Mouse (Mus musculus) heart, embryonic 11.5 days (tissue): Measurements from ENCODE around the gene Dupd1. TPM values are rescaled to one million over a fixed set of nuclear protein-coding genes. Genes with fewer than 3 reads are reported as not detected.

Source experiments
- ATAC-seq: fragments of 200-750 bp; cut with Nextera tagmentation; replicated peaks from 2 replicates; pipeline ENCODE4 v1.8.0; 2017; ENCODE audit warnings: moderate library complexity; ENCODE audit not compliant: insufficient number of reproducible peaks, low FRiP score, low TSS enrichment
- H3K27ac ChIP-seq: fragments of 300-500 bp; sonication (generic); 2 replicates; pipeline ENCODE4 v1.5.1; 2014; ENCODE audit warnings: mild to moderate bottlenecking, low read depth, low read length
- H3K27me3 ChIP-seq: fragments of 300-500 bp; sonication (generic); 2 replicates; pipeline ENCODE4 v1.6.1; 2014; ENCODE audit warnings: mild to moderate bottlenecking, low read length, mixed read lengths; ENCODE audit not compliant: control insufficient read depth, insufficient read depth
- H3K36me3 ChIP-seq: fragments of 300-500 bp; sonication (generic); 2 replicates; pipeline ENCODE4 v1.6.1; 2014; ENCODE audit warnings: mild to moderate bottlenecking, low read length, moderate library complexity, mixed read lengths; ENCODE audit not compliant: control insufficient read depth, insufficient read depth
- H3K4me1 ChIP-seq: fragments of 300-500 bp; sonication (generic); 2 replicates; pipeline ENCODE4 v1.6.1; 2014; ENCODE audit warnings: low read length; ENCODE audit not compliant: control insufficient read depth, insufficient read depth
- H3K4me2 ChIP-seq: fragments of 300-500 bp; sonication (generic); 2 replicates; pipeline ENCODE4 v1.6.1; 2014; ENCODE audit warnings: mild to moderate bottlenecking, moderate library complexity
- H3K4me3 ChIP-seq: fragments of 300-500 bp; sonication (generic); 2 replicates; pipeline ENCODE4 v1.5.1; 2014; ENCODE audit warnings: low read depth, low read length
- H3K9ac ChIP-seq: fragments of 300-500 bp; sonication (generic); 2 replicates; pipeline ENCODE4 v1.6.1; 2014; ENCODE audit warnings: mild to moderate bottlenecking, low read depth, low read length, moderate library complexity
- H3K9me3 ChIP-seq: fragments of 300-500 bp; sonication (generic); replicated peaks from 2 replicates; pipeline ENCODE4 v1.6.1; 2016; ENCODE audit warnings: low read length; ENCODE audit not compliant: control insufficient read depth
- WGBS: fragments of 180-500 bp; shearing (Covaris S2); extraction: QIAGEN DNeasy Blood & Tissue Kit; methylation state at CpG from one replicate; pipeline ENCODE4 v1.1.7; 2014; ENCODE audit not compliant: insufficient replicate concordance; 5-methylcytosine and 5-hydroxymethylcytosine counted together
- polyA plus RNA-seq: library from polyadenylated mRNA; unstranded; fragments of >200 nt; fragmentation: Nextera tagmentation; extraction: Ambion mirVana; gene quantifications from 2 replicates; pipeline ENCODE4 v1.2.1, GENCODE M21; 2014

Gene Dupd1
- polyA plus RNA-seq, 1 experiment from 2014 or later, result not detected

DNA sequence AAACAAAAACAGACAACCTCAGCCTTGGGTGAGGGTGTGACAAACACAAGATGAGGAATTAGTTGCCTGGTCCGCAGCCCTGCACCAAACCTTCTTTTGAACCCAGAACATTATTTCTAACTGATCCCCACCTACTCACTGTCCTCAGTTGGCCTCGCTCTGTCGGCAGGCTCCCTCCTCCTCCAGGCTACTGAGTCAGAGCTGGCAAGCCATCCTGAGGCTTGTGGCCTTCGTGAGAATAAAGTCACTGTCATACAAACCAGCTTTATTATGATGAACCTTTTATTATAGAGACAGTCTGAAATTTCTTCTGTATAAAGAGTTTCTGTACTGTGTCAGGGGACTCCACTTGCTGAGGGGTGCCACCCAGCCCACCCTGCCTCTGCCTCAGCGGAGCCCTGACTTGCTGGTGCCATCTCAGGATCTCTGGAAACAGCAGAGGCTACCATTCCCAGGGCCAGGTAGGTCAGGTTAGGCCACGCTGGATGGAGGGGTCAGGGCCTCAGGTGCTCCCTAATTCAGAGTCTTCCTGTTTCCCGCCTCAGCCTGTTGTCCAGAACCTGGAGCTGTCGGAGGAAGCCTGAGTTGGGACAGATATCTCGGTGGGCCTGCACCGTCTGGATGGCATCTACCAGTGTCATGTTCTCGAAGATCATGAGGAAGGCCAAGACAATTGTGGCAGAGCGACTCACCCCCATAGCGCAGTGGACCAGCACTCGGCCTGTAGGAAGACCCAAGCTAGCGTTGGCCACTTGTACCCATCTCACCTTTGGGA is 18.9 kb upstream of the Dupd1 start:
- Histone ChIP-seq H3K4me3 (no peak overlapping the region), H3K27ac (no peak overlapping the region), H3K4me2 (no peak overlapping the region), H3K4me1 (peaks cover 7% of the 10 kb centered on the region), H3K27me3 (no peaks in the 10 kb centered on the region), H3K9ac (no peak overlapping the region), H3K36me3 (no peaks in the 10 kb centered on the region), H3K9me3 (no peaks in the 10 kb centered on the region)
- 87% methylated on average over 15 of the region's 15 CpGs for WGBS
- ATAC-seq, result no peak

GRCm38 (mm10) chr14:21729936-21730335 is 15.6 kb upstream of the Dupd1 start:
- Histone ChIP-seq H3K36me3 (no peaks in the 10 kb centered on the region), H3K9me3 (no peaks in the 10 kb centered on the region), H3K4me1 (peaks cover 7% of the 10 kb centered on the region), H3K27ac (no peak overlapping the region), H3K4me3 (no peak overlapping the region), H3K9ac (no peak overlapping the region), H3K27me3 (no peaks in the 10 kb centered on the region), H3K4me2 (no peak overlapping the region)
- WGBS, result 87% methylated on average over 4 of the region's 4 CpGs
- ATAC-seq, result no peak

GRCm38 (mm10) chr14:21729031-21729732 is 14.8 kb upstream of the Dupd1 start:
- Histone ChIP-seq H3K4me1 (peaks cover 9% of the 10 kb centered on the region), H3K9me3 (no peaks in the 10 kb centered on the region), H3K4me3 (no peak overlapping the region), H3K9ac (no peak overlapping the region), H3K4me2 (no peak overlapping the region), H3K27ac (no peak overlapping the region), H3K36me3 (no peaks in the 10 kb centered on the region), H3K27me3 (no peaks in the 10 kb centered on the region)
- WGBS, result 53% methylated on average over 6 of the region's 6 CpGs
- ATAC-seq, result peak; percentile 42; the same call in 1 of the 2 replicates

DNA sequence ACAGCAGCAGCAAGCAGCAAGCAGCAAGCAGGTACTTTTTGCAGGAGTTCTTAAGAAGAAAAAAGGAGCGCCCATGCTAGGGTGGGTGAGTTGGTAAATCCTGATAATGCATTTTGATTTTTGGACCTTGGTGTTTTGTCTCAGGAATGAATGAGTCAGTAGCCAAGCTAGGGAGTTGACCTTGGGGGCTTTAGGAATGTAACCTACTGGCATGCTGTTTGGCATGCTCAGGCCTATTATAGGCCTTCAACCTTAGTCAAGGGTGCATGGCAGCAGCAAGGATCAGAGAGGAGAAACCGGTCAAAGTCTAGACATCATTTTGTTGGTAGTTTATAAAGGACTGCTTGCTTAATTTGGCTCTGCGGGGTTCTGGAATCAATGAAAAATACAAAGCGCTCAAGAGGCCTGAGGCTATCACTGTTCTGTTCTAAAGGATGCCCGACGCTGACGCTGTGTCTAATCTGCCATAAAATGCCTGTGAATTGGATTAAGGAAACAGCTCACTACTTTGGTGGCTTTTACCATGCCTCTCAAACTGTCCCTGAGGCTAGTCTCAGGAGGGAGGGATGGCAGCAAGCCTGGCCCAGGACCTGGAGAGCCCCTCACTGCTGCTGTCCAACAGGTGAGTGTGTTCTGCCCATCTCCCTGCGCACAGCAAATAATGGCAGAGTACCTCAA is 7.8 kb upstream of the Dupd1 start:
- WGBS, result 83% methylated on average over 8 of the region's 8 CpGs
- H3K9ac ChIP-seq, result no peak overlapping the region
- peaks cover 11% of the 10 kb centered on the region for H3K4me1 ChIP-seq
- H3K27me3 ChIP-seq, result no peaks in the 10 kb centered on the region
- no peak overlapping the region for H3K27ac ChIP-seq
- H3K36me3 ChIP-seq, result no peaks in the 10 kb centered on the region
- no peak overlapping the region for H3K4me3 ChIP-seq
- no peak for ATAC-seq
- H3K9me3 ChIP-seq, result no peaks in the 10 kb centered on the region
- no peak overlapping the region for H3K4me2 ChIP-seq

GRCm38 (mm10) chr14:21720430-21721205 is 6.2 kb upstream of the Dupd1 start:
- H3K27ac ChIP-seq, result peak overlapping the region; percentile 11; the same call in 1 of the 2 replicates
- H3K9me3 ChIP-seq, result no peaks in the 10 kb centered on the region
- peaks cover 11% of the 10 kb centered on the region for H3K4me1 ChIP-seq
- no peaks in the 10 kb centered on the region for H3K27me3 ChIP-seq
- no peak overlapping the region for H3K4me3 ChIP-seq
- H3K9ac ChIP-seq, result no peak overlapping the region
- no peaks in the 10 kb centered on the region for H3K36me3 ChIP-seq
- 51% methylated on average over 4 of the region's 4 CpGs for WGBS
- no peak for ATAC-seq
- H3K4me2 ChIP-seq, result no peak overlapping the region

GRCm38 (mm10) chr14:21719646-21720383 is 5.4 kb upstream of the Dupd1 start:
- Histone ChIP-seq H3K9me3 (no peaks in the 10 kb centered on the region), H3K4me1 (peaks cover 11% of the 10 kb centered on the region), H3K4me3 (no peak overlapping the region), H3K36me3 (no peaks in the 10 kb centered on the region), H3K27ac (peak overlapping the region; percentile 11), H3K9ac (no peak overlapping the region), H3K27me3 (no peaks in the 10 kb centered on the region), H3K4me2 (peak overlapping the region; percentile 38)
- ATAC-seq, result peak; percentile 47; the same call in 1 of the 2 replicates
- WGBS, result 10% methylated on average over 17 of the region's 17 CpGs

DNA sequence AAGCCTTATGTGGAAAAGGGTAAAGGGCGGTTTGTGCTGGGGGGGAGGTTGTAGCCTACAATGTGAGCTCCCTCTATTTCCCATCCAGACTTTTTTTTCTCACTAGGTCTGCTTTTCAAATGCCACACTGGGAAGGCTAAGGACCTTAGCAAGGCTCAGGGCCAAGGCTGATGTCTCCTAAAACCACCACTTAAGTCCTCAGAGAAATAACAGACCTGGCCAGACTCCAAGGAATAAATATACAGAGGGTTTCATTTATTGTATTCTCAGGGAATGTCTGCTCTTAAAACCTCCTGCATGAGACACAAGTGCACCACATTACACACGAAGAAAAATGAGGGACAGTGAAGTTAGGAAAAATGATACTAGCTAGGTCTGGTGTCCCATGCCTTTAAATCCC is 3.1 kb downstream of the Dupd1 start:
- no peak overlapping the region for H3K4me2 ChIP-seq
- H3K4me3 ChIP-seq, result no peak overlapping the region
- H3K27ac ChIP-seq, result no peak overlapping the region
- WGBS, result 83% methylated on average over 2 of the region's 2 CpGs
- no peaks in the 10 kb centered on the region; the same call in 1 of the 2 replicates for H3K27me3 ChIP-seq
- peaks cover 14% of the 10 kb centered on the region for H3K4me1 ChIP-seq
- no peaks in the 10 kb centered on the region for H3K9me3 ChIP-seq
- no peaks in the 10 kb centered on the region for H3K36me3 ChIP-seq
- H3K9ac ChIP-seq, result no peak overlapping the region
- ATAC-seq, result no peak
